Mouse (Mus musculus): ENCODE results near the gene Vmn2r21. TPM values are rescaled to one million over a fixed set of nuclear protein-coding genes. Genes with fewer than 3 reads are reported as not detected.

Gene Vmn2r21
- not detected for total RNA-seq (2023)

GRCm38 (mm10) chr6:123533306-123533705 is at the start of gene Vmn2r21:
Vmn2r21 (minus strand) TSS chr6:123533406.

Other genes with a start within 250 kb of the Vmn2r21 start
- 1.8 TPM for gene Clec4e, start 243.5 kb downstream of the Vmn2r21 start, total RNA-seq (2023)
- not detected for gene Vmn2r19, start 225.1 kb downstream of the Vmn2r21 start, total RNA-seq (2023)
- gene Vmn2r20, start 115.3 kb downstream of the Vmn2r21 start, total RNA-seq (2023), result not detected
- gene Vmn2r22, start 117.3 kb upstream of the Vmn2r21 start, total RNA-seq (2023), result not detected
- not detected for gene Vmn2r23, start 169.3 kb upstream of the Vmn2r21 start, total RNA-seq (2023)
- gene Vmn2r24, start 245.5 kb upstream of the Vmn2r21 start, total RNA-seq (2023), result not detected